Mouse (Mus musculus) heart, embryonic 10.5 days (tissue): ENCODE measurements around the gene Atp6v0a4. TPM values are rescaled to one million over a fixed set of nuclear protein-coding genes. Genes with fewer than 3 reads are reported as not detected.

Source experiments
- DNase-seq: peaks from one replicate; pipeline ENCODE4 v3.0.0-alpha.2; 2017; ENCODE audit warnings: low spot score
- H3K27ac ChIP-seq: fragments of 300-500 bp; sonication (generic); 2 replicates; pipeline ENCODE4 v1.5.1; 2016; ENCODE audit warnings: mild to moderate bottlenecking
- H3K27me3 ChIP-seq: fragments of 300-500 bp; sonication (generic); 2 replicates; pipeline ENCODE4 v1.6.1; 2016; ENCODE audit warnings: mild to moderate bottlenecking; ENCODE audit not compliant: poor library complexity, insufficient read depth, severe bottlenecking
- H3K36me3 ChIP-seq: fragments of 300-500 bp; sonication (generic); 2 replicates; pipeline ENCODE4 v1.6.1; 2016; ENCODE audit warnings: mild to moderate bottlenecking, moderate library complexity
- H3K4me1 ChIP-seq: fragments of 300-500 bp; sonication (generic); 2 replicates; pipeline ENCODE4 v1.6.1; 2016; ENCODE audit warnings: mild to moderate bottlenecking
- H3K4me3 ChIP-seq: fragments of 300-500 bp; sonication (generic); 2 replicates; pipeline ENCODE4 v1.5.1; 2016; ENCODE audit warnings: mild to moderate bottlenecking, moderate library complexity
- H3K9me3 ChIP-seq: fragments of 300-500 bp; sonication (generic); 2 replicates; pipeline ENCODE4 v1.6.1; 2016; ENCODE audit warnings: mild to moderate bottlenecking, moderate library complexity
- WGBS: fragments of 180-500 bp; shearing (Covaris S2); methylation state at CpG from one replicate; pipeline ENCODE4 v1.1.7; 2016; 5-methylcytosine and 5-hydroxymethylcytosine counted together
- polyA plus RNA-seq: library from polyadenylated mRNA; unstranded; fragments of >200 nt; fragmentation: Nextera tagmentation; extraction: Ambion mirVana; gene quantifications from 2 replicates; pipeline ENCODE4 v1.2.1, GENCODE M21; 2016

The Atp6v0a4 gene
- polyA plus RNA-seq, 1 experiment from 2014 or later: not detected

DNA sequence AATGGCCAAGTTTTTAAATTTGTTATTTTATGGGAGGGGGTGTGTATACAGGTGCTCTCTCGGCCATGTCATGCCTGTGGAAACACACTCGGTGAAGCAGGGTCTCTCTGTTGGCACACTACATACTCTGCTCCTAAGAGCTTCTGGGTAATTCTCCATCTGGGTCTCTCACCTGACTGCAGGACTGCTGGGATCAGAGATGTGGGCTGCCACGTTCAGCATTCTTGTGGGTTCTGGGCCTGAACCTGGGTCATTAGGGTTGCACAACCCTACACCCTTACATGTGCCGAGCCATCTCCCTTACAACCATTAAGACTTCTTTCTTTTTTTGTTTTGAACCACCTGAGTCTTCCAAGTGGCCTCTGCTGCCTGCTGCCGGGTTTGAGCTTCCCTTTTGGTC, 2.5 kb downstream of the Atp6v0a4 start:
- Histone ChIP-seq H3K4me1 (peaks cover 22% of the 10 kb centered on the region; the same call in 1 of the 2 replicates), H3K27ac (no peak overlapping the region), H3K27me3 (no peaks in the 10 kb centered on the region), H3K4me3 (no peak overlapping the region), H3K9me3 (no peaks in the 10 kb centered on the region), H3K36me3 (0 out of 2 replicates have a peak, but pooled peaks cover 9% of the 10 kb centered on the region)
- no peak for DNase-seq
- WGBS: 87% methylated on average over 5 of the region's 5 CpGs

DNA sequence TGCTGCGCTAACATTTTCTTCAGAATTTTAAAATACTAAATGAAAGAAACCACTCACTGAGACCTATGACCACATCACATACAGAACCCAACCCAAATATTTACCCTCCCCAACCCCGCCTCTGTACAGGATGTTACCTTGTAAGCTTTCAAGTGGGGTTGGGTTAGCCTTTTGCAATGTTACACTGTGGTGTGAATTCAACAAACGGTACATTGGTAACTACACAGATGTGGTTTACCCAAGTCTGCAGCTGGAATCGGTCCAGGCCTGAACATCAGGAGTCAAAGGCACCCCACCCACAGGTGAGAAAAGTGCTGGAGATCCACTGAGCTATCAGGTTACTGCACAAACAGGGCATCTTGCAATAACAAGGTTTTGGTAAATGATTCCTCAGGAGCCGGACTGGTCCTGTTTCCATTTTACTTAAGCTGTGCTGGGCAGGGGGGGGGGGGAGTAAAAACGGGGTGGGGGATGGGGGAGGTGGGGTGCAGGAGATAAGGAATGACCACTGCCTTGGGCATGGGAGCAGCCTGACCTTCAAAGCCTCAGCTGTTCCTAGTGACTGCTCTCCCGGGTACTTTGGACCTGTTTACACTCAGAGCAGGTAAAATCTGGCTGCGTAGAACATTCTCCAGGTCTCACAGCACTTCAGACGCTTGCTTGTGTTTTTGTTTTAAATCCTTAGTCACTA, 3.6 kb downstream of the Atp6v0a4 start:
- Histone ChIP-seq H3K9me3 (no peaks in the 10 kb centered on the region), H3K4me3 (no peak overlapping the region), H3K36me3 (0 out of 2 replicates have a peak, but pooled peaks cover 4% of the 10 kb centered on the region), H3K27me3 (no peaks in the 10 kb centered on the region), H3K27ac (no peak overlapping the region), H3K4me1 (peaks cover 22% of the 10 kb centered on the region; the same call in 1 of the 2 replicates)
- no peak for DNase-seq
- WGBS: 62% methylated on average over 9 of the region's 9 CpGs

- no peaks in the 10 kb centered on the region for H3K27me3 ChIP-seq
- 84% methylated on average over 6 of the region's 6 CpGs for WGBS
- no peaks in the 10 kb centered on the region for H3K9me3 ChIP-seq
- no peak for DNase-seq
- H3K36me3 ChIP-seq: no peaks in the 10 kb centered on the region
- H3K27ac ChIP-seq: no peak overlapping the region
- no peak overlapping the region for H3K4me3 ChIP-seq
- H3K4me1 ChIP-seq: peaks cover 16% of the 10 kb centered on the region; the same call in 1 of the 2 replicates
Observed at GRCm38 (mm10) chr6:38118341-38118740, 6.0 kb downstream of the Atp6v0a4 start.

- Histone ChIP-seq H3K27me3 (no peaks in the 10 kb centered on the region), H3K9me3 (no peaks in the 10 kb centered on the region), H3K4me3 (no peak overlapping the region), H3K4me1 (peaks cover 4% of the 10 kb centered on the region; the same call in 1 of the 2 replicates), H3K27ac (no peak overlapping the region), H3K36me3 (no peaks in the 10 kb centered on the region)
- WGBS: 60% methylated on average over 4 of the region's 4 CpGs
- no peak for DNase-seq
Observed at GRCm38 (mm10) chr6:38116107-38116770, 8.1 kb downstream of the Atp6v0a4 start.

GRCm38 (mm10) chr6:38110859-38111258, 13.5 kb downstream of the Atp6v0a4 start:
- 73% methylated on average over 9 of the region's 9 CpGs for WGBS
- DNase-seq: no peak
- Histone ChIP-seq H3K27me3 (peaks cover 10% of the 10 kb centered on the region; the same call in 1 of the 2 replicates), H3K4me3 (no peak overlapping the region), H3K36me3 (no peaks in the 10 kb centered on the region), H3K27ac (no peak overlapping the region), H3K9me3 (no peaks in the 10 kb centered on the region), H3K4me1 (peaks cover 14% of the 10 kb centered on the region)

DNA sequence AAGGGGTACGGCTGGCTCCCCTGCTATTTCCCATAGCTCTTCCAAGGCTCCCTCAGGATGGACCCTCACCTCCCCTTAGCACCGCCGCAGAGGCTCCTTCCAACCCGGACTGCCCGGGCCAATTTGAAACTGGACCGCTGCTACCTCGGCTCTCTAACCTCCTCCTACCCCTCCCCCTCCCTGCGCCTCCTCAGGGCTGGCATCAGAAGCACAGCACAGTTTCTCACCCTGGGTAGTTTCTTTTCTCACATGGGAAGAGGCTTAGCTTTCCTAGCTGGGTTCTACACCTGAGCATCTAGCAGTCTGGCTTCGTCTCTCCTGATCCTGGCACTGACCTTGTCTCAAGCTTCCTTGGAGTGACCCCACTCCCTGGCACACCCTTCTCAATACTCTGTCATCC, 14.5 kb downstream of the Atp6v0a4 start:
- WGBS: 10% methylated on average over 9 of the region's 9 CpGs
- H3K4me1 ChIP-seq: peaks cover 14% of the 10 kb centered on the region
- no peak overlapping the region for H3K27ac ChIP-seq
- DNase-seq: no peak
- H3K36me3 ChIP-seq: no peaks in the 10 kb centered on the region
- no peaks in the 10 kb centered on the region for H3K9me3 ChIP-seq
- H3K4me3 ChIP-seq: no peak overlapping the region
- peaks cover 10% of the 10 kb centered on the region; the same call in 1 of the 2 replicates for H3K27me3 ChIP-seq

DNA sequence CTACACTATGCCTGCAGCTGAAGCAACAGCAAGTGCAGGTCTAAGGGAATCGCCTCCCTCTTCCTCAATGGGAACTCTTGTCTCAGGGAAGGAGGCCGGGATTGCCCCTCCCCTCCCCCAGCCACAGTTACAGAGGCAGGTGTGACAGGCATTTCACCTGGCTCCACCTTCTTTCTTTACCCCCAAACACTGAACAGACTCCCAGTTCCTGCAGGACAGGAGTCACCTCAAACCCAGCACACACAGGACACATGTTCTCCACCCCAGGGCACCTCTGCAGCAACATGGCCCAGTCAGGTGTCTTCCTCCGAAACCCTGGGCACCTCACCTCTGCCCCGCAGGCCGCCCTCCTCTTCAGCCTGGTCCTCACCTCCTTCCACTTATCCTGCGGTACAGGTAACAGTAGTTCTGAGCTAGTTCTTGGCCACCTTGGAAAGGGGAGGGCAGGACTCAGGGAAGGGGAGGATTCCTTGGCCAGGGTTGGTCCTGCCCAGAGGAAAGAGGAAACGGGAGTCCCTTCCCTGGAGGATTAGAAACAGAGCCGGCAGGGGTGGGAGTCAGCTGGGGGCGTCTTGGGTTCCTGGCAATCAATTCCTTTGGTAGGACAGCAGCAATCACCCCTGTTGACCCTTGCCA, 15.1 kb downstream of the Atp6v0a4 start, which contains the start of gene Tmem213:
Gene Tmem213 (plus strand): TSS at position 96 of the 636 bp plus-strand sequence.
- H3K4me1 ChIP-seq: peaks cover 14% of the 10 kb centered on the region
- peak within 1 kb of the TSS; percentile 42; the same call in 1 of the 2 replicates for H3K27ac ChIP-seq
- 21% methylated on average over 9 of the region's 9 CpGs for WGBS
- no peak for DNase-seq
- no peak within 1 kb of the TSS for H3K4me3 ChIP-seq
- no peaks in the 10 kb centered on the region for H3K36me3 ChIP-seq
- H3K27me3 ChIP-seq: peaks cover 10% of the 10 kb centered on the region; the same call in 1 of the 2 replicates
- no peaks in the 10 kb centered on the region for H3K9me3 ChIP-seq

GRCm38 (mm10) chr6:38108449-38108848, 15.9 kb downstream of the Atp6v0a4 start:
- WGBS: 82% methylated on average over 5 of the region's 5 CpGs
- DNase-seq: no peak

GRCm38 (mm10) chr6:38105924-38106323, 18.5 kb downstream of the Atp6v0a4 start:
- DNase-seq: no peak
- WGBS: 89% methylated on average over 9 of the region's 9 CpGs

More at GRCm38 (mm10) chr6:38108449-38108848, 15.9 kb downstream of the Atp6v0a4 start:
- no peak overlapping the region for H3K4me3 ChIP-seq
- H3K27me3 ChIP-seq: peaks cover 10% of the 10 kb centered on the region; the same call in 1 of the 2 replicates
- peaks cover 20% of the 10 kb centered on the region for H3K4me1 ChIP-seq
- H3K27ac ChIP-seq: no peak overlapping the region
- no peaks in the 10 kb centered on the region for H3K36me3 ChIP-seq
- no peaks in the 10 kb centered on the region for H3K9me3 ChIP-seq

GRCm38 (mm10) chr6:38103775-38104174, 20.6 kb downstream of the Atp6v0a4 start:
- Histone ChIP-seq H3K4me1 (peaks cover 8% of the 10 kb centered on the region), H3K36me3 (no peaks in the 10 kb centered on the region), H3K9me3 (no peaks in the 10 kb centered on the region), H3K4me3 (no peak overlapping the region), H3K27ac (no peak overlapping the region), H3K27me3 (no peaks in the 10 kb centered on the region)
- DNase-seq: no peak
- 22% methylated on average over 6 of the region's 6 CpGs for WGBS

More at GRCm38 (mm10) chr6:38105924-38106323, 18.5 kb downstream of the Atp6v0a4 start:
- Histone ChIP-seq H3K27me3 (peaks cover 10% of the 10 kb centered on the region; the same call in 1 of the 2 replicates), H3K4me1 (peaks cover 20% of the 10 kb centered on the region), H3K9me3 (no peaks in the 10 kb centered on the region), H3K27ac (no peak overlapping the region), H3K4me3 (no peak overlapping the region), H3K36me3 (no peaks in the 10 kb centered on the region)

GRCm38 (mm10) chr6:38102216-38102795, 22.1 kb downstream of the Atp6v0a4 start:
- Histone ChIP-seq H3K9me3 (no peaks in the 10 kb centered on the region), H3K36me3 (no peaks in the 10 kb centered on the region), H3K27ac (no peak overlapping the region), H3K27me3 (no peaks in the 10 kb centered on the region), H3K4me3 (no peak overlapping the region), H3K4me1 (peaks cover 5% of the 10 kb centered on the region; the same call in 1 of the 2 replicates)
- WGBS: 86% methylated on average over 7 of the region's 7 CpGs
- no peak for DNase-seq

GRCm38 (mm10) chr6:38096961-38097370, 27.4 kb downstream of the Atp6v0a4 start:
- no peak for DNase-seq
- Histone ChIP-seq H3K27me3 (no peaks in the 10 kb centered on the region), H3K36me3 (no peaks in the 10 kb centered on the region), H3K27ac (no peak overlapping the region), H3K4me1 (peaks cover 6% of the 10 kb centered on the region), H3K9me3 (no peaks in the 10 kb centered on the region), H3K4me3 (no peak overlapping the region)
- WGBS: 52% methylated on average over 5 of the region's 5 CpGs
